ENCODE assay signal across 8 mouse cellular contexts in genomic region chr19:29253728-29254127, GRCm38 (mm10). TPM values are rescaled to one million over a fixed set of nuclear protein-coding genes. Genes with fewer than 3 reads are reported as not detected.
DNase-seq lines count a peak whose midpoint lies in the region; ATAC-seq and TF ChIP-seq lines count a peak whose summit lies in the region.

No protein-coding gene starts in this region.

- peaks cover 14% of the 10 kb centered on the region for H3K4me1 ChIP-seq in bone marrow macrophage, adult 2 months (ENCODE audit: control insufficient read depth, insufficient read depth, low read length)
- peaks cover 5% of the 10 kb centered on the region; the same call in 1 of the 2 replicates for H3K4me1 ChIP-seq in embryonic fibroblast, embryonic 13.5 days (ENCODE audit: control insufficient read depth, insufficient read depth, low read length)
- H3K4me1 ChIP-seq in limb, embryonic 14.5 days (ENCODE audit: control insufficient read depth, insufficient read depth, low read length): peaks cover 18% of the 10 kb centered on the region
- peaks cover 45% of the 10 kb centered on the region for H3K4me1 ChIP-seq in midbrain, embryonic 16.5 days (ENCODE audit: control insufficient read depth, insufficient read depth, low read length)
- peaks cover 3% of the 10 kb centered on the region; the same call in 1 of the 2 replicates for H3K4me1 ChIP-seq in spleen, adult 2 months (ENCODE audit: control insufficient read depth, insufficient read depth, insufficient read length)

- no peak overlapping the region for H3K27ac ChIP-seq in bone marrow macrophage, adult 2 months (ENCODE audit: insufficient read depth, low read depth, low read length)
- H3K27ac ChIP-seq in embryonic fibroblast, embryonic 13.5 days (ENCODE audit: insufficient read depth, low read length): no peak overlapping the region
- H3K27ac ChIP-seq in limb, embryonic 14.5 days (replicated peaks; ENCODE audit: low read depth, low read length): no peak overlapping the region
- H3K27ac ChIP-seq in midbrain, embryonic 16.5 days (ENCODE audit: low read length): peak overlapping the region; percentile 55
- H3K27ac ChIP-seq in spleen, adult 2 months (ENCODE audit: insufficient read depth, low read length): no peak overlapping the region

- H3K27me3 ChIP-seq in limb, embryonic 14.5 days (ENCODE audit: control insufficient read depth, insufficient read depth, low read length): no peaks in the 10 kb centered on the region
- no peaks in the 10 kb centered on the region for H3K27me3 ChIP-seq in midbrain, embryonic 16.5 days (ENCODE audit: control insufficient read depth, insufficient read depth, low read depth, low read length)
- H3K27me3 ChIP-seq in spleen, adult 2 months (ENCODE audit: control insufficient read depth, insufficient read depth, low read length): peaks cover 1% of the 10 kb centered on the region; the same call in 1 of the 2 replicates

- no peak overlapping the region for H3K9ac ChIP-seq in limb, embryonic 14.5 days (ENCODE audit: low read depth, low read length, severe bottlenecking)
- H3K9ac ChIP-seq in midbrain, embryonic 16.5 days (ENCODE audit: low read depth, low read length): 0 out of 2 replicates have a peak overlapping the region, but pooled peaks have one; percentile 11

- ATAC-seq in limb, embryonic 14.5 days (ENCODE audit: low FRiP score, low read depth): peak; percentile 50; the same call in 1 of the 2 replicates
- ATAC-seq in midbrain, embryonic 16.5 days: peak; percentile 46

- H3K4me2 ChIP-seq in limb, embryonic 14.5 days (replicated peaks; ENCODE audit: low read depth, low read length, severe bottlenecking): peak overlapping the region; percentile 55
- H3K4me2 ChIP-seq in midbrain, embryonic 16.5 days (ENCODE audit: low read length): peak overlapping the region; percentile 83

- DNase-seq in B cell, adult 2 months: peak; percentile 91 to 93
- peak; percentile 83 to 86 for DNase-seq in heart, adult 9 months (ENCODE audit: low spot score in 2 of 2)
- DNase-seq in kidney, adult 9 months: peak; percentile 91
- DNase-seq in limb, embryonic 14.5 days (ENCODE audit: low spot score): peak; percentile 89
- DNase-seq in spleen, adult 2 months (ENCODE audit: low read depth in 1 of 2, low spot score in 2 of 2): peak; percentile 74 to 78

- peak overlapping the region; percentile 54 for H3K4me3 ChIP-seq in bone marrow macrophage, adult 2 months (ENCODE audit: insufficient read depth, low read length)
- no peak overlapping the region; the same call in 1 of the 2 replicates for H3K4me3 ChIP-seq in embryonic fibroblast, embryonic 13.5 days (ENCODE audit: insufficient read depth, low read length)
- peak overlapping the region; percentile 95 for H3K4me3 ChIP-seq in limb, embryonic 14.5 days (replicated peaks; ENCODE audit: low read length)
- peak overlapping the region; percentile 97 for H3K4me3 ChIP-seq in midbrain, embryonic 16.5 days (ENCODE audit: low read depth, low read length)
- peak overlapping the region; percentile 52 for H3K4me3 ChIP-seq in spleen, adult 2 months (ENCODE audit: extremely low read depth, insufficient read depth, insufficient read length)

- 3% methylated on average over 9 of the region's 9 CpGs for WGBS in limb, embryonic 14.5 days
- under 1% methylated on average over 9 of the region's 9 CpGs for WGBS in midbrain, embryonic 16.5 days
- WGBS in spleen, adult 2 months: 1% methylated on average over 9 of the region's 9 CpGs

- no peak for TF ChIP-seq POLR2A in bone marrow macrophage, adult 2 months (IDR thresholded peaks at IDR 0.05; ENCODE audit: borderline replicate concordance, low read depth, low read length)
- TF ChIP-seq POLR2A in embryonic fibroblast, embryonic 13.5 days (IDR thresholded peaks at IDR 0.05; ENCODE audit: low read depth, low read length): no peak; the same call in 1 of the 2 replicates
- TF ChIP-seq POLR2A in limb, embryonic 14.5 days (IDR thresholded peaks at IDR 0.05; ENCODE audit: borderline replicate concordance, extremely low read depth, insufficient read depth, insufficient read length): no peak
- TF ChIP-seq POLR2A in spleen, adult 2 months (IDR thresholded peaks at IDR 0.05; ENCODE audit: low read depth, low read length): no peak

- H3K36me3 ChIP-seq in limb, embryonic 14.5 days (ENCODE audit: control insufficient read depth, insufficient read depth, low read length): peaks cover 8% of the 10 kb centered on the region; the same call in 1 of the 2 replicates
- 0 out of 2 replicates have a peak, but pooled peaks cover 2% of the 10 kb centered on the region for H3K36me3 ChIP-seq in midbrain, embryonic 16.5 days (ENCODE audit: control insufficient read depth, insufficient read depth, low read length)
- H3K36me3 ChIP-seq in spleen, adult 2 months (ENCODE audit: control insufficient read depth, insufficient read depth, low read length): peaks cover 2% of the 10 kb centered on the region; the same call in 1 of the 2 replicates

- H3K9me3 ChIP-seq in limb, embryonic 14.5 days (ENCODE audit: control insufficient read depth, low read length): no peaks in the 10 kb centered on the region
- no peaks in the 10 kb centered on the region for H3K9me3 ChIP-seq in midbrain, embryonic 16.5 days (replicated peaks; ENCODE audit: control insufficient read depth, low read length, poor library complexity, severe bottlenecking)

- TF ChIP-seq CTCF in bone marrow macrophage, adult 2 months (IDR thresholded peaks at IDR 0.05; ENCODE audit: low read depth, low read length): peak; percentile 86
- TF ChIP-seq CTCF in embryonic fibroblast, embryonic 13.5 days (IDR thresholded peaks at IDR 0.05; ENCODE audit: borderline replicate concordance, insufficient read depth, low read length): peak; percentile 67; the same call in 1 of the 2 replicates
- peak; percentile 74; the same call in 1 of the 2 replicates for TF ChIP-seq CTCF in spleen, adult 2 months (IDR thresholded peaks at IDR 0.05; ENCODE audit: extremely low read depth, insufficient read depth, insufficient read length, insufficient replicate concordance)

RNA-seq across cellular contexts. Expression of gene Jak2, which starts 2.1 kb away (rescaled TPM):
- polyA plus RNA-seq in bone marrow macrophage, adult 2 months (2012; ENCODE audit: insufficient read depth, insufficient read length, missing spikeins): 22.3 and 24.7 TPM in 2 replicates
- polyA plus RNA-seq in embryonic fibroblast, embryonic 13.5 days (2011; ENCODE audit: insufficient read length, low read depth, missing spikeins): 31.2 and 37.4 TPM in 2 replicates
- 13.1 and 15.7 TPM in 2 replicates for polyA plus RNA-seq in limb, embryonic 14.5 days (2012; rRNA removed)
- 15.2 and 16.4 TPM in 2 replicates for polyA plus RNA-seq in limb, embryonic 14.5 days (2014; fragmentation: Nextera tagmentation; extraction: Ambion mirVana)
- 14.4 and 17.1 TPM in 2 replicates for polyA plus RNA-seq in midbrain, embryonic 16.5 days (2015; fragmentation: Nextera tagmentation; extraction: Ambion mirVana)
- polyA plus RNA-seq in spleen, adult 2 months (2012; rRNA removed): 7.7 and 8.7 TPM in 2 replicates
